Mouse (Mus musculus): ENCODE results near the gene Lmna. TPM values are rescaled to one million over a fixed set of nuclear protein-coding genes. Genes with fewer than 3 reads are reported as not detected.

Gene Lmna
- 38.9 and 42.1 TPM in 2 replicates for polyA plus RNA-seq (2021; fragmentation: Nextera tagmentation)
- long read RNA-seq, experiment 1, transcript Lmna-201 (12 exons, 3,156 nt) = minor isoform, 5 of 87 reads
- long read RNA-seq, experiment 1, transcript Lmna-203 (10 exons, 2,021 nt) = major isoform, 71 of 87 reads
- long read RNA-seq, experiment 1, partial matches to known transcripts = 5 of 87 reads
- long read RNA-seq, experiment 1, other reads (novel, unspliced or antisense) = 5 of 87 reads
- long read RNA-seq, experiment 2, transcript Lmna-201 (12 exons, 3,156 nt) = minor isoform, 39 of 292 reads
- long read RNA-seq, experiment 2, transcript Lmna-203 (10 exons, 2,021 nt) = major isoform, 242 of 292 reads
- long read RNA-seq, experiment 2, partial matches to known transcripts = 7 of 292 reads
- long read RNA-seq, experiment 2, other reads (novel, unspliced or antisense) = 4 of 292 reads

DNA sequence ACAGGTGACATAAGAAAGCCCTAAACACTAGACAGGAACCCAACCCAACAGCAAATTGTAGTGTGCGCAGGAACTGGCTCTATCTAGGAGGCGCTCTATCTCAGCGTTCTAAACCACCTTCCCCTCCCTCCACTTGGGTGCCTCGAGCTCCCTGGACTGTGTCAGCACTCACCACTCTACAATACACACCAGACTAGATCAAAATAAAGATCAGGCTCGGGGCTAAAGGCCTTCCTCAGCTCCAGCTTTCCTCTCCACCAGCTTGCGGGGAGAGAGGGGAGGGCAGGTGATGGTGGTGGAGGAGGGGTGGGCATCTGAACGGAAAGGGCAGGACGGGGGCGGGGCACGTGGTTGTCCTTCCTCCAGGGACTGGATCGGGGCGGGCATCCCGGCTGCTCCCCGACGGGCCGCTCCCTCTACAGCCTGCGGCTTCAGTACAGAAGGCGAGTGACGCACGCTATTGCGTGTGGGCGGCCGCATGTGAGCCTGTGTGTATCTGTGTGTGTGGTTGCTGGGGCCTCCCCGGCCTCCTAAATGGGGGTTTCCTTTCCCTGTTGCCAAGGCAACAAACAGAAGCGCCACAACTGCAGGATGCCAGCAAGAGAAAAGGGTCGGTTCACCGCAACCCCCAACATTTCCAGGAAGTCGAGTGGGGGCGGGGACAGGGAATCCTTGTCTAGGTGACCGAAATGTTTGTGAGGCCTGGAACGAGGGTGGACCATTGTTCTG, at the start of gene Lmna:
Lmna (minus strand) TSS at position 265 of the 729 bp plus-strand sequence.

GRCm38 (mm10) chr3:88553525-88553879, 43.7 kb upstream of the Lmna start, which contains the start of gene Ubqln4:
Gene Ubqln4 (plus strand): TSS chr3:88553758.

GRCm38 (mm10) chr3:88552676-88553524, 43.1 kb upstream of the Lmna start, which contains the start of gene Lamtor2:
Gene Lamtor2 (minus strand): TSS chr3:88553074.

DNA sequence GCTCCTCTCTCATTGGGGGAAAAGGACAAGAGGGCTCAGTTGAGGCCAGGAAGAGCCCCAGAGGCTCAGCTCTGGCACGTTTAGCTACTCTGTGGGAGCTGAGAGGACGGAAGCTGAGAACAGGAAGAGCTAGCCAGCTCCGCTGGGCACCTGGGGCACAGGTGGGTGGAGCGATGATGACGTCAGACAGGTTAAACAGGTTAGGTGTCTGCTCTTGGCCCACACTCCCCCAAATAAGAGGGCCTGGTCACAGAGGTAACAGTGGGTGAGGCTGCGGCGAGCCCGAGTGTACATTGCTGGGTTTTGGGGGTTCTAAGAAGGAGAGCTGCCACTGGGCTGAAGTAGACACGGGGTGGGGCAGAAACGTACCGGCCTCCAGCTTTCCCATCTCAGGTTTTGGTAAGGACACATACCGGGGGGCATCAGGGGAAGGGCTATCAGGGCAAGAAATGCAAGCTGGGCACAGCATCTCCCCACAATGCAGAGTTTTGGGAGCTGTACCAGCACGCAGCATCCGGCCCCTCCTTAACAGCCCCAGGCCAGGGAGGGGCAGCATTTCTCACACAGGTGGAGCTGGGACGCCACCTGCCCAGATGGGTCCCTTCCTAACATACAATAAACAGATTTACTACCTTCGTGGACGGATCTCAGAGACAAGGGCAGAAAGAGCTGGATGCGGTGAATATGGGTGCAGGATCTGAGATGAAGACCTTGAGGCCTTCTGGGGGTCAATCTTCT, 38.6 kb upstream of the Lmna start, which contains the start of gene Rab25:
Rab25 (minus strand) TSS at position 121 of the 738 bp plus-strand sequence.

GRCm38 (mm10) chr3:88532299-88532674, 22.5 kb upstream of the Lmna start, which contains the start of gene Mex3a:
Gene Mex3a (plus strand): TSS chr3:88532395.

GRCm38 (mm10) chr3:88460983-88461696, 48.6 kb downstream of the Lmna start, which contains the start of gene Sema4a:
Gene Sema4a (minus strand): TSS chr3:88461182.

Small RNAs within 50 kb of the gene (microRNA-seq; reads per million reads assigned to microRNA genes)
- gene Mir1905 (not detected), gene Mir7011 (1.3 reads per million)

Other genes starting within 250 kb of the Lmna start
- gene Gm38392, start 222.7 kb downstream of the Lmna start, polyA plus RNA-seq (2021; fragmentation: Nextera tagmentation) = 0.10 TPM in 1 of 2 replicates, not detected in the other
- gene Tsacc, start 213.0 kb downstream of the Lmna start, polyA plus RNA-seq (2021; fragmentation: Nextera tagmentation) = 3.9 and 4.6 TPM in 2 replicates
- gene Cct3, start 212.8 kb downstream of the Lmna start, polyA plus RNA-seq (2021; fragmentation: Nextera tagmentation) = 205 and 208 TPM in 2 replicates
- gene Glmp, start 184.9 kb downstream of the Lmna start, polyA plus RNA-seq (2021; fragmentation: Nextera tagmentation) = 180 and 195 TPM in 2 replicates
- gene Tmem79, start 173.8 kb downstream of the Lmna start, polyA plus RNA-seq (2021; fragmentation: Nextera tagmentation) = 0.83 and 0.92 TPM in 2 replicates
- 5.1 and 6.5 TPM in 2 replicates for gene Smg5, start 173.7 kb downstream of the Lmna start, polyA plus RNA-seq (2021; fragmentation: Nextera tagmentation)
- 18.9 and 21.1 TPM in 2 replicates for gene Paqr6, start 145.4 kb downstream of the Lmna start, polyA plus RNA-seq (2021; fragmentation: Nextera tagmentation)
- gene Bglap3, start 137.2 kb downstream of the Lmna start, polyA plus RNA-seq (2021; fragmentation: Nextera tagmentation) = not detected in 2 replicates
- not detected in 2 replicates for gene Bglap2, start 131.3 kb downstream of the Lmna start, polyA plus RNA-seq (2021; fragmentation: Nextera tagmentation)
- 0.48 TPM in 1 of 2 replicates, not detected in the other for gene Bglap, start 125.5 kb downstream of the Lmna start, polyA plus RNA-seq (2021; fragmentation: Nextera tagmentation)
- 6.6 and 7.3 TPM in 2 replicates for gene Pmf1, start 99.6 kb downstream of the Lmna start, polyA plus RNA-seq (2021; fragmentation: Nextera tagmentation)
- 40.4 and 41.6 TPM in 2 replicates for gene Slc25a44, start 84.8 kb downstream of the Lmna start, polyA plus RNA-seq (2021; fragmentation: Nextera tagmentation)
- 9.7 and 10.8 TPM in 2 replicates for gene Sema4a, start 48.8 kb downstream of the Lmna start, polyA plus RNA-seq (2021; fragmentation: Nextera tagmentation)
- gene Mex3a, start 22.4 kb upstream of the Lmna start, polyA plus RNA-seq (2021; fragmentation: Nextera tagmentation) = 0.19 and 0.24 TPM in 2 replicates
- 0.14 TPM in 1 of 2 replicates, not detected in the other for gene Rab25, start 38.3 kb upstream of the Lmna start, polyA plus RNA-seq (2021; fragmentation: Nextera tagmentation)
- 126 and 151 TPM in 2 replicates for gene Lamtor2, start 43.1 kb upstream of the Lmna start, polyA plus RNA-seq (2021; fragmentation: Nextera tagmentation)
- gene Ubqln4, start 43.8 kb upstream of the Lmna start, polyA plus RNA-seq (2021; fragmentation: Nextera tagmentation) = 12.7 and 13.2 TPM in 2 replicates
- 214 and 223 TPM in 2 replicates for gene Ssr2, start 65.9 kb upstream of the Lmna start, polyA plus RNA-seq (2021; fragmentation: Nextera tagmentation)
- gene Arhgef2, start 96.0 kb upstream of the Lmna start, polyA plus RNA-seq (2021; fragmentation: Nextera tagmentation) = 51.9 and 53.2 TPM in 2 replicates
- not detected in 2 replicates for gene Rxfp4, start 143.2 kb upstream of the Lmna start, polyA plus RNA-seq (2021; fragmentation: Nextera tagmentation)
- gene Khdc4, start 175.8 kb upstream of the Lmna start, polyA plus RNA-seq (2021; fragmentation: Nextera tagmentation) = 25.7 and 28.9 TPM in 2 replicates
- 53.2 and 54.9 TPM in 2 replicates for gene Rit1, start 206.9 kb upstream of the Lmna start, polyA plus RNA-seq (2021; fragmentation: Nextera tagmentation)